Comparison of ENCODE assay signal across 22 mouse cellular contexts in genomic region chr7:144137827-144138226, GRCm38 (mm10).
A peak's percentile ranks its signal among the peaks of the same experiment; 100 is the strongest.
DNase-seq lines count a peak whose midpoint lies in the region; ATAC-seq and TF ChIP-seq lines count a peak whose summit lies in the region.
"Had no signal": no experiment of that assay in that cellular context is flagged by ENCODE, and none has a peak within 500 bp of the region (broad histone marks: within the 10 kb centered on the region; RNA-seq: fewer than 3 reads in every experiment).

No protein-coding gene starts in this region.

- H3K4me1 ChIP-seq in lung, adult 2 months (ENCODE audit: control insufficient read depth, insufficient read depth, low read length), result no peaks in the 10 kb centered on the region
- no peaks in the 10 kb centered on the region for H3K4me1 ChIP-seq in stomach, postnatal 0 days (replicated peaks; ENCODE audit: control insufficient read depth, insufficient read depth)
- H3K4me1 ChIP-seq: embryonic facial prominence, embryonic 12.5 days; embryonic facial prominence, embryonic 15.5 days had no signal

- no peak overlapping the region for H3K9ac ChIP-seq in stomach, postnatal 0 days (ENCODE audit: low read length)
- H3K9ac ChIP-seq: embryonic facial prominence, embryonic 12.5 days; embryonic facial prominence, embryonic 15.5 days; forebrain, postnatal 0 days; hindbrain, embryonic 12.5 days had no signal

- TF ChIP-seq POLR2A in lung, adult 2 months (IDR thresholded peaks at IDR 0.05; ENCODE audit: borderline replicate concordance, extremely low read depth, low read depth, low read length), result no peak

- H3K4me3 ChIP-seq in lung, adult 2 months (replicated peaks; ENCODE audit: extremely low read depth, low read depth, low read length), result no peak overlapping the region
- H3K4me3 ChIP-seq in stomach, postnatal 0 days (ENCODE audit: low read depth, low read length), result no peak overlapping the region
- H3K4me3 ChIP-seq: embryonic facial prominence, embryonic 12.5 days; embryonic facial prominence, embryonic 15.5 days; gastrocnemius, adult 2 months; hindbrain, embryonic 12.5 days had no signal

- no peaks in the 10 kb centered on the region for H3K27me3 ChIP-seq in stomach, postnatal 0 days (ENCODE audit: control insufficient read depth, insufficient read depth, low read length)
- H3K27me3 ChIP-seq: embryonic facial prominence, embryonic 12.5 days; embryonic facial prominence, embryonic 15.5 days had no signal

- H3K36me3 ChIP-seq in stomach, postnatal 0 days (ENCODE audit: control insufficient read depth, insufficient read depth, low read length), result no peaks in the 10 kb centered on the region
- H3K36me3 ChIP-seq: embryonic facial prominence, embryonic 12.5 days; embryonic facial prominence, embryonic 15.5 days; hindbrain, embryonic 12.5 days had no signal

- H3K4me2 ChIP-seq in stomach, postnatal 0 days (replicated peaks; ENCODE audit: low read depth), result no peak overlapping the region
- H3K4me2 ChIP-seq: embryonic facial prominence, embryonic 12.5 days; embryonic facial prominence, embryonic 15.5 days; heart, embryonic 11.5 days; hindbrain, embryonic 12.5 days had no signal

- DNase-seq in lung, adult 18-20 months, result peak; percentile 10 to 43
- DNase-seq in lung, adult 2 months, result no peak
- peak; percentile 9 for DNase-seq in lung, postnatal 36 days
- no peak for DNase-seq in lung, postnatal 10 days
- DNase-seq in urinary bladder, postnatal 36 days (ENCODE audit: low spot score in 2 of 2), result peak; percentile 8 to 19
- no peak for DNase-seq in urinary bladder, postnatal 10 days (ENCODE audit: low spot score)
- peak; percentile 78 for DNase-seq in stomach, postnatal 0 days (ENCODE audit: low spot score)
- no peak for DNase-seq in B cell, adult 2 months
- DNase-seq: cerebellum, adult 11 months; cerebellum, adult 2 months; cerebellum, adult 9-11 months; cerebellum, postnatal 25 days; forebrain, postnatal 0 days; gastrocnemius, adult 2 months; gastrocnemius, postnatal 14 days; heart, adult 11 months had no signal

- TF ChIP-seq CTCF in lung, adult 2 months (IDR thresholded peaks at IDR 0.05; ENCODE audit: insufficient read depth, low read length), result no peak
- no peak for TF ChIP-seq CTCF in stomach, postnatal 0 days (IDR thresholded peaks at IDR 0.05; ENCODE audit: low read depth)

- H3K9me3 ChIP-seq in stomach, postnatal 0 days (ENCODE audit: control insufficient read depth, low read length), result no peaks in the 10 kb centered on the region
- H3K9me3 ChIP-seq: embryonic facial prominence, embryonic 12.5 days; embryonic facial prominence, embryonic 15.5 days; hindbrain, embryonic 12.5 days had no signal

- ATAC-seq in stomach, postnatal 0 days (ENCODE audit: low FRiP score, low TSS enrichment), result peak; percentile 89
- ATAC-seq: CD4-positive, CD25-positive, alpha-beta regulatory T cell, adult 4 months; forebrain, embryonic 14.5 days; forebrain, postnatal 0 days had no signal

- H3K27ac ChIP-seq in stomach, postnatal 0 days (replicated peaks), result no peak overlapping the region
- H3K27ac ChIP-seq: embryonic facial prominence, embryonic 12.5 days; embryonic facial prominence, embryonic 15.5 days; gastrocnemius, adult 2 months; hindbrain, embryonic 12.5 days had no signal

- no peak for TF ChIP-seq EP300 in stomach, postnatal 0 days (optimal IDR thresholded peaks at IDR 0.05)

- WGBS in lung, adult 2 months, result 51% methylated on average over 2 of the region's 2 CpGs
- 51% methylated on average over 2 of the region's 2 CpGs for WGBS in stomach, postnatal 0 days

Comparison
In these comparisons a context has a peak if more than half of its experiments do, and no peak if none do; other contexts are left out.
1. DNase-seq: peak in lung, adult 18-20 months (2 of 2), lung, postnatal 36 days (single experiment), urinary bladder, postnatal 36 days (2 of 2) and stomach, postnatal 0 days (single experiment); none in lung, adult 2 months (single experiment), lung, postnatal 10 days (single experiment), urinary bladder, postnatal 10 days (single experiment) and B cell, adult 2 months (0 of 2).